Mouse (Mus musculus): ENCODE data around the gene Mrpl27. TPM values are rescaled to one million over a fixed set of nuclear protein-coding genes. Genes with fewer than 3 reads are reported as not detected.
"Not testable (repeated sequence)": the region's sequence is repeated elsewhere in the genome, so short reads cannot be mapped to it uniquely, and the experiment has no call there.

The Mrpl27 gene
- polyA plus RNA-seq, 1 experiment from 2014 or later, result 139 TPM

GRCm38 (mm10) chr11:94630199-94631011, 23.2 kb upstream of the Mrpl27 start:
- H3K27me3 ChIP-seq, result no peaks in the 10 kb centered on the region
- peak overlapping the region; percentile 97 for H3K4me3 ChIP-seq
- peaks cover 35% of the 10 kb centered on the region for H3K36me3 ChIP-seq
- no peak for ATAC-seq (ENCODE audit: insufficient number of reproducible peaks, insufficient read depth, low FRiP score, low TSS enrichment)
- peak overlapping the region; percentile 63 for H3K27ac ChIP-seq
- peak overlapping the region; percentile 91 for H3K4me2 ChIP-seq (replicated peaks)
- H3K9ac ChIP-seq, result peak overlapping the region; percentile 87
- WGBS, result 13% methylated on average over 26 of the region's 26 CpGs
- H3K9me3 ChIP-seq, result no peaks in the 10 kb centered on the region
- peaks cover 8% of the 10 kb centered on the region for H3K4me1 ChIP-seq

- no peak overlapping the region for H3K9ac ChIP-seq
- no peaks in the 10 kb centered on the region for H3K27me3 ChIP-seq
- no peaks in the 10 kb centered on the region for H3K9me3 ChIP-seq
- WGBS, result 96% methylated on average over 5 of the region's 5 CpGs
- H3K4me3 ChIP-seq, result no peak overlapping the region
- H3K4me2 ChIP-seq (replicated peaks), result no peak overlapping the region
- no peak for ATAC-seq (ENCODE audit: insufficient number of reproducible peaks, insufficient read depth, low FRiP score, low TSS enrichment)
- H3K4me1 ChIP-seq, result peaks cover 8% of the 10 kb centered on the region
- H3K36me3 ChIP-seq, result peaks cover 51% of the 10 kb centered on the region
- H3K27ac ChIP-seq, result no peak overlapping the region
Observed at GRCm38 (mm10) chr11:94631969-94632368, 21.6 kb upstream of the Mrpl27 start.

- WGBS, result 87% methylated on average over 8 of the region's 8 CpGs
- H3K9ac ChIP-seq, result no peak overlapping the region
- no peak for ATAC-seq (ENCODE audit: insufficient number of reproducible peaks, insufficient read depth, low FRiP score, low TSS enrichment)
- H3K27ac ChIP-seq, result no peak overlapping the region
- no peak overlapping the region for H3K4me3 ChIP-seq
- H3K36me3 ChIP-seq, result peaks cover 61% of the 10 kb centered on the region
- no peaks in the 10 kb centered on the region for H3K9me3 ChIP-seq
- H3K4me1 ChIP-seq, result peaks cover 8% of the 10 kb centered on the region
- H3K27me3 ChIP-seq, result no peaks in the 10 kb centered on the region
- H3K4me2 ChIP-seq (replicated peaks), result no peak overlapping the region
Observed at GRCm38 (mm10) chr11:94632988-94633387, 20.6 kb upstream of the Mrpl27 start.

DNA sequence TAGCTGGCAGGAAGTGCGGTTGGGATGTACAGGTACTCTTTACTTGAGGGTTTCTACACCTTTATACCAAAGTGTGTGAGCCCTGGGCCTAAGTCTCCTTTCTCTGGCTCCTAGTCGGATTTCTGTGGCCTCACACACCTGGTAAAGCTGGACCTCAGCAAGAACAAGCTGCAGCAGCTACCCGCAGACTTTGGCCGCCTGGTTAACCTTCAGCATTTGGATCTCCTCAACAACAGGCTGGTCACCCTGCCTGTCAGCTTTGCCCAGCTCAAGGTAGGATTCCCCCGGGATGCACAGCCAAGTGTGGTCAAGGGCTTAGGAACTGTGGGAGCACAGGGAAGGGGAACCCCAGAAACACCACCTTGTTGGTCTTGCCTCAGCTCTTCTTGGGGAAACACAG, 19.1 kb upstream of the Mrpl27 start:
- H3K27me3 ChIP-seq, result no peaks in the 10 kb centered on the region
- 83% methylated on average over 5 of the region's 5 CpGs for WGBS
- ATAC-seq (ENCODE audit: insufficient number of reproducible peaks, insufficient read depth, low FRiP score, low TSS enrichment), result no peak
- no peak overlapping the region for H3K4me3 ChIP-seq
- peaks cover 75% of the 10 kb centered on the region for H3K36me3 ChIP-seq
- peaks cover 8% of the 10 kb centered on the region for H3K4me1 ChIP-seq
- H3K27ac ChIP-seq, result no peak overlapping the region
- no peak overlapping the region for H3K4me2 ChIP-seq (replicated peaks)
- no peak overlapping the region for H3K9ac ChIP-seq
- no peaks in the 10 kb centered on the region for H3K9me3 ChIP-seq

- peaks cover 89% of the 10 kb centered on the region for H3K36me3 ChIP-seq
- WGBS, result 88% methylated on average over 8 of the region's 8 CpGs
- no peak overlapping the region for H3K9ac ChIP-seq
- no peaks in the 10 kb centered on the region for H3K4me1 ChIP-seq
- no peaks in the 10 kb centered on the region for H3K27me3 ChIP-seq
- H3K27ac ChIP-seq, result no peak overlapping the region
- ATAC-seq (ENCODE audit: insufficient number of reproducible peaks, insufficient read depth, low FRiP score, low TSS enrichment), result no peak
- no peak overlapping the region for H3K4me2 ChIP-seq (replicated peaks)
- H3K4me3 ChIP-seq, result no peak overlapping the region
- H3K9me3 ChIP-seq, result no peaks in the 10 kb centered on the region
Observed at GRCm38 (mm10) chr11:94644461-94645219, 8.9 kb upstream of the Mrpl27 start.

- H3K27ac ChIP-seq, result no peak overlapping the region
- no peak overlapping the region for H3K4me3 ChIP-seq
- H3K4me2 ChIP-seq (replicated peaks), result no peak overlapping the region
- H3K9me3 ChIP-seq, result no peaks in the 10 kb centered on the region
- H3K4me1 ChIP-seq, result no peaks in the 10 kb centered on the region
- 95% methylated on average over 4 of the region's 4 CpGs for WGBS
- no peaks in the 10 kb centered on the region for H3K27me3 ChIP-seq
- H3K9ac ChIP-seq, result no peak overlapping the region
- peaks cover 86% of the 10 kb centered on the region for H3K36me3 ChIP-seq
- ATAC-seq (ENCODE audit: insufficient number of reproducible peaks, insufficient read depth, low FRiP score, low TSS enrichment), result no peak
Observed at GRCm38 (mm10) chr11:94646457-94646856, 7.1 kb upstream of the Mrpl27 start.

- H3K4me1 ChIP-seq; H3K9ac ChIP-seq; H3K4me2 ChIP-seq (replicated peaks); ATAC-seq (ENCODE audit: insufficient number of reproducible peaks, insufficient read depth, low FRiP score, low TSS enrichment); H3K9me3 ChIP-seq; H3K27me3 ChIP-seq; H3K4me3 ChIP-seq; H3K27ac ChIP-seq: not testable (repeated sequence)
- 91% methylated on average over 7 of the region's 7 CpGs for WGBS
- peaks cover 40% of the 10 kb centered on the region for H3K36me3 ChIP-seq
Observed at GRCm38 (mm10) chr11:94651241-94651640, 2.3 kb upstream of the Mrpl27 start.

- no peaks in the 10 kb centered on the region for H3K27me3 ChIP-seq
- ATAC-seq (ENCODE audit: insufficient number of reproducible peaks, insufficient read depth, low FRiP score, low TSS enrichment), result no peak
- H3K4me1 ChIP-seq, result peaks cover 7% of the 10 kb centered on the region
- 52% methylated on average over 8 of the region's 8 CpGs for whole genome bisulfite sequencing
- no peak overlapping the region for H3K27ac ChIP-seq
- peak overlapping the region; percentile 53 for H3K4me2 ChIP-seq (replicated peaks)
- H3K9me3 ChIP-seq, result no peaks in the 10 kb centered on the region
- peak overlapping the region; percentile 63 for H3K4me3 ChIP-seq
- H3K36me3 ChIP-seq, result peaks cover 26% of the 10 kb centered on the region
- no peak overlapping the region for H3K9ac ChIP-seq
Observed at GRCm38 (mm10) chr11:94652973-94653372, 594 bp upstream of the Mrpl27 start.

GRCm38 (mm10) chr11:94661344-94661743, 7.8 kb downstream of the Mrpl27 start:
- ATAC-seq (ENCODE audit: insufficient number of reproducible peaks, insufficient read depth, low FRiP score, low TSS enrichment), result no peak
- no peak overlapping the region for H3K27ac ChIP-seq
- 60% methylated on average over 1 of the region's 1 CpGs for WGBS
- no peaks in the 10 kb centered on the region for H3K27me3 ChIP-seq
- H3K9ac ChIP-seq, result no peak overlapping the region
- no peak overlapping the region for H3K4me3 ChIP-seq
- peaks cover 80% of the 10 kb centered on the region for H3K36me3 ChIP-seq
- H3K9me3 ChIP-seq, result no peaks in the 10 kb centered on the region
- no peaks in the 10 kb centered on the region for H3K4me1 ChIP-seq
- H3K4me2 ChIP-seq (replicated peaks), result no peak overlapping the region

- H3K36me3 ChIP-seq, result peaks cover 96% of the 10 kb centered on the region
- no peak overlapping the region for H3K4me3 ChIP-seq
- 95% methylated on average over 6 of the region's 6 CpGs for WGBS
- no peaks in the 10 kb centered on the region for H3K27me3 ChIP-seq
- H3K9ac ChIP-seq, result no peak overlapping the region
- no peak overlapping the region for H3K27ac ChIP-seq
- H3K4me1 ChIP-seq, result no peaks in the 10 kb centered on the region
- H3K4me2 ChIP-seq (replicated peaks), result no peak overlapping the region
- H3K9me3 ChIP-seq, result no peaks in the 10 kb centered on the region
- ATAC-seq (ENCODE audit: insufficient number of reproducible peaks, insufficient read depth, low FRiP score, low TSS enrichment), result no peak
Observed at GRCm38 (mm10) chr11:94665281-94665680, 11.7 kb downstream of the Mrpl27 start.

GRCm38 (mm10) chr11:94674984-94675383, 21.4 kb downstream of the Mrpl27 start:
- Histone ChIP-seq H3K4me2 (replicated peaks) (0 out of 2 replicates have a peak overlapping the region, but pooled peaks have one; percentile 18), H3K9me3 (no peaks in the 10 kb centered on the region), H3K9ac (no peak overlapping the region), H3K27ac (no peak overlapping the region), H3K27me3 (no peaks in the 10 kb centered on the region), H3K36me3 (peaks cover 7% of the 10 kb centered on the region), H3K4me1 (peaks cover 35% of the 10 kb centered on the region), H3K4me3 (no peak overlapping the region)
- WGBS, result 85% methylated on average over 5 of the region's 5 CpGs
- no peak for ATAC-seq (ENCODE audit: insufficient number of reproducible peaks, insufficient read depth, low FRiP score, low TSS enrichment)

DNA sequence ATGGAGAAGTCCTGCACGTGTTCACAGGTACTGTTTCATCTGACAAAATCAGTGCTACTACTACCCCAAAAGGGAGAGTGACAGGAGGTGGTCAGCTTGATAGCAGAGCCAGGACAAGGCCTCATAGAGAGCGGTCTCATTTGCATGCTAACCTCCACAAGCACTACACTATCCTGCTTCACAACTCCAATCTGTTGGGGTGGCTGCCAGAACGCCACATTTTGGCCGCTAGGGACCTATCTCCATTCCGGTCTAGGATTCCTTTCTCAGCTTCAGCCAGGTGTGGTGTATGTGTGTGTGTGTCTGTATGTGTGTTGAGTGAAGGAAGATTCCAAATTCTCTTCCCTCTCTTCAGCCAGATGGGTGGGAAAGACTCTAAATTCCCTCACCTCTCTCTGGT, 21.9 kb downstream of the Mrpl27 start:
- H3K9me3 ChIP-seq, result no peaks in the 10 kb centered on the region
- no peak overlapping the region for H3K27ac ChIP-seq
- no peak for ATAC-seq (ENCODE audit: insufficient number of reproducible peaks, insufficient read depth, low FRiP score, low TSS enrichment)
- no peak overlapping the region for H3K9ac ChIP-seq
- no peaks in the 10 kb centered on the region for H3K27me3 ChIP-seq
- peaks cover 35% of the 10 kb centered on the region for H3K4me1 ChIP-seq
- peaks cover 2% of the 10 kb centered on the region for H3K36me3 ChIP-seq
- H3K4me3 ChIP-seq, result no peak overlapping the region
- 82% methylated on average over 5 of the region's 5 CpGs for WGBS
- H3K4me2 ChIP-seq (replicated peaks), result peak overlapping the region; percentile 78
